Mouse (Mus musculus): Measurements from ENCODE around the gene 2900026A02Rik.

2900026A02Rik gene

GRCm38 (mm10) chr5:113221147-113221865 lies at the start of gene 2900026A02Rik:
Gene 2900026A02Rik (minus strand): TSS chr5:113221236.
- in situ Hi-C loops (cut with MboI; ENCODE audit: low pct_unique_long_range_greater_than_20kb in 1 of 2, low sequenced_read_pairs in 2 of 2, unreplicated experiment in 1 of 2): no loop called here

GRCm38 (mm10) chr5:113270043-113270442 lies 49.0 kb upstream of the 2900026A02Rik start:
- in situ Hi-C loops (cut with MboI; ENCODE audit: low pct_unique_long_range_greater_than_20kb in 1 of 2, low sequenced_read_pairs in 2 of 2, unreplicated experiment in 1 of 2): no loop called here

GRCm38 (mm10) chr5:113268246-113268645 lies 47.2 kb upstream of the 2900026A02Rik start:
- in situ Hi-C loops (cut with MboI; ENCODE audit: low pct_unique_long_range_greater_than_20kb in 1 of 2, low sequenced_read_pairs in 2 of 2, unreplicated experiment in 1 of 2): no loop called here

- in situ Hi-C loops (cut with MboI; ENCODE audit: low pct_unique_long_range_greater_than_20kb in 1 of 2, low sequenced_read_pairs in 2 of 2, unreplicated experiment in 1 of 2): no loop called here
Observed at GRCm38 (mm10) chr5:113265637-113266036, 44.6 kb upstream of the 2900026A02Rik start.

GRCm38 (mm10) chr5:113250806-113251205 lies 29.8 kb upstream of the 2900026A02Rik start:
- in situ Hi-C loops (cut with MboI; ENCODE audit: low pct_unique_long_range_greater_than_20kb in 1 of 2, low sequenced_read_pairs in 2 of 2, unreplicated experiment in 1 of 2): no loop called here

GRCm38 (mm10) chr5:113249263-113249930 lies 28.4 kb upstream of the 2900026A02Rik start:
- in situ Hi-C loops (cut with MboI; ENCODE audit: low pct_unique_long_range_greater_than_20kb in 1 of 2, low sequenced_read_pairs in 2 of 2, unreplicated experiment in 1 of 2): no loop called here

GRCm38 (mm10) chr5:113230196-113230595 lies 9.2 kb upstream of the 2900026A02Rik start:
- in situ Hi-C loops (cut with MboI; ENCODE audit: low pct_unique_long_range_greater_than_20kb in 1 of 2, low sequenced_read_pairs in 2 of 2, unreplicated experiment in 1 of 2): no loop called here

GRCm38 (mm10) chr5:113226632-113227102 lies 5.6 kb upstream of the 2900026A02Rik start, which contains the start of gene Tmem211:
Gene Tmem211 (plus strand): TSS chr5:113226909.
- in situ Hi-C loops (cut with MboI; ENCODE audit: low pct_unique_long_range_greater_than_20kb in 1 of 2, low sequenced_read_pairs in 2 of 2, unreplicated experiment in 1 of 2): no loop called here

- in situ Hi-C loops (cut with MboI; ENCODE audit: low pct_unique_long_range_greater_than_20kb in 1 of 2, low sequenced_read_pairs in 2 of 2, unreplicated experiment in 1 of 2): no loop called here
Observed at GRCm38 (mm10) chr5:113225686-113226435, 4.8 kb upstream of the 2900026A02Rik start.

- in situ Hi-C loops (cut with MboI; ENCODE audit: low pct_unique_long_range_greater_than_20kb in 1 of 2, low sequenced_read_pairs in 2 of 2, unreplicated experiment in 1 of 2): no loop called here
Observed at GRCm38 (mm10) chr5:113225271-113225670, 4.2 kb upstream of the 2900026A02Rik start.

- in situ Hi-C loops (cut with MboI; ENCODE audit: low pct_unique_long_range_greater_than_20kb in 1 of 2, low sequenced_read_pairs in 2 of 2, unreplicated experiment in 1 of 2): no loop called here
Observed at GRCm38 (mm10) chr5:113223888-113224287, 2.9 kb upstream of the 2900026A02Rik start.

GRCm38 (mm10) chr5:113220383-113221146 lies 471 bp downstream of the 2900026A02Rik start:
- in situ Hi-C loops (cut with MboI; ENCODE audit: low pct_unique_long_range_greater_than_20kb in 1 of 2, low sequenced_read_pairs in 2 of 2, unreplicated experiment in 1 of 2): no loop called here

- in situ Hi-C loops (cut with MboI; ENCODE audit: low pct_unique_long_range_greater_than_20kb in 1 of 2, low sequenced_read_pairs in 2 of 2, unreplicated experiment in 1 of 2): loop anchor here in 1 of 2 experiments (5.0 kb wide), 1 partner anchor 38 kb away; no protein-coding TSS in a partner anchor
Observed at GRCm38 (mm10) chr5:113219876-113220275, 1.2 kb downstream of the 2900026A02Rik start.

GRCm38 (mm10) chr5:113219450-113219849 lies 1.6 kb downstream of the 2900026A02Rik start:
- in situ Hi-C loops (cut with MboI; ENCODE audit: low pct_unique_long_range_greater_than_20kb in 1 of 2, low sequenced_read_pairs in 2 of 2, unreplicated experiment in 1 of 2): loop anchor here in 1 of 2 experiments (5.0 kb wide), 1 partner anchor 37 kb away; no protein-coding TSS in a partner anchor

GRCm38 (mm10) chr5:113218617-113219235 lies 2.3 kb downstream of the 2900026A02Rik start:
- in situ Hi-C loops (cut with MboI; ENCODE audit: low pct_unique_long_range_greater_than_20kb in 1 of 2, low sequenced_read_pairs in 2 of 2, unreplicated experiment in 1 of 2): loop anchor here in 1 of 2 experiments (5.0 kb wide), 1 partner anchor 36 kb away; no protein-coding TSS in a partner anchor

- in situ Hi-C loops (cut with MboI; ENCODE audit: low pct_unique_long_range_greater_than_20kb in 1 of 2, low sequenced_read_pairs in 2 of 2, unreplicated experiment in 1 of 2): loop anchor here in 1 of 2 experiments (5.0 kb wide), 1 partner anchor 35 kb away; no protein-coding TSS in a partner anchor
Observed at GRCm38 (mm10) chr5:113217076-113217475, 4.0 kb downstream of the 2900026A02Rik start.

- in situ Hi-C loops (cut with MboI; ENCODE audit: low pct_unique_long_range_greater_than_20kb in 1 of 2, low sequenced_read_pairs in 2 of 2, unreplicated experiment in 1 of 2): loop anchor here in 1 of 2 experiments (5.0 kb wide), 1 partner anchor 34 kb away; no protein-coding TSS in a partner anchor
Observed at GRCm38 (mm10) chr5:113216328-113216960, 4.6 kb downstream of the 2900026A02Rik start.

Data from mouse embryonic stem cell (cell line).